Mouse (Mus musculus): ENCODE results near the gene Fhad1. TPM values are rescaled to one million over a fixed set of nuclear protein-coding genes. Genes with fewer than 3 reads are reported as not detected.
A peak's percentile ranks its signal among the peaks of the same experiment; 100 is the strongest.

Gene Fhad1
- polyA plus RNA-seq, 1 experiment: 0.29 TPM

GRCm38 (mm10) chr4:141900421-141900820, 114.5 kb downstream of the Fhad1 start:
- Histone ChIP-seq H3K9me3 (no peaks in the 10 kb centered on the region), H3K27me3 (replicated peaks) (peaks cover 89% of the 10 kb centered on the region), H3K4me1 (peaks cover 13% of the 10 kb centered on the region), H3K36me3 (replicated peaks; ENCODE audit: low read length) (no peaks in the 10 kb centered on the region), H3K4me3 (replicated peaks) (no peak overlapping the region)
- no peak for TF ChIP-seq GATA1 (IDR thresholded peaks at IDR 0.05; ENCODE audit: borderline replicate concordance, low read length)
- TF ChIP-seq FLI1 (IDR thresholded peaks at IDR 0.05; ENCODE audit: low read length): no peak

GRCm38 (mm10) chr4:141899936-141900335, 114.9 kb downstream of the Fhad1 start:
- Histone ChIP-seq H3K27me3 (replicated peaks) (peaks cover 88% of the 10 kb centered on the region), H3K36me3 (replicated peaks; ENCODE audit: low read length) (no peaks in the 10 kb centered on the region), H3K9me3 (no peaks in the 10 kb centered on the region), H3K4me1 (peaks cover 15% of the 10 kb centered on the region), H3K4me3 (replicated peaks) (no peak overlapping the region)
- TF ChIP-seq FLI1 (IDR thresholded peaks at IDR 0.05; ENCODE audit: low read length) (no peak), GATA1 (IDR thresholded peaks at IDR 0.05; ENCODE audit: borderline replicate concordance, low read length) (no peak)

GRCm38 (mm10) chr4:141898905-141899304, 116.0 kb downstream of the Fhad1 start:
- H3K36me3 ChIP-seq (replicated peaks; ENCODE audit: low read length): no peaks in the 10 kb centered on the region
- H3K4me1 ChIP-seq: peaks cover 15% of the 10 kb centered on the region
- TF ChIP-seq GATA1 (IDR thresholded peaks at IDR 0.05; ENCODE audit: borderline replicate concordance, low read length) (no peak), FLI1 (IDR thresholded peaks at IDR 0.05; ENCODE audit: low read length) (no peak)
- no peaks in the 10 kb centered on the region for H3K9me3 ChIP-seq
- H3K4me3 ChIP-seq (replicated peaks): no peak overlapping the region
- peaks cover 88% of the 10 kb centered on the region for H3K27me3 ChIP-seq (replicated peaks)

- Histone ChIP-seq H3K27me3 (replicated peaks) (peaks cover 88% of the 10 kb centered on the region), H3K9me3 (no peaks in the 10 kb centered on the region), H3K4me3 (replicated peaks) (no peak overlapping the region), H3K36me3 (replicated peaks; ENCODE audit: low read length) (no peaks in the 10 kb centered on the region), H3K4me1 (peaks cover 15% of the 10 kb centered on the region)
- TF ChIP-seq FLI1 (IDR thresholded peaks at IDR 0.05; ENCODE audit: low read length): no peak
Observed at GRCm38 (mm10) chr4:141897838-141898237, 117.0 kb downstream of the Fhad1 start.

GRCm38 (mm10) chr4:141897225-141897624, 117.7 kb downstream of the Fhad1 start:
- no peak for TF ChIP-seq GATA1 (IDR thresholded peaks at IDR 0.05; ENCODE audit: borderline replicate concordance, low read length)
- TF ChIP-seq FLI1 (IDR thresholded peaks at IDR 0.05; ENCODE audit: low read length): no peak
- Histone ChIP-seq H3K4me3 (replicated peaks) (no peak overlapping the region), H3K27me3 (replicated peaks) (peaks cover 88% of the 10 kb centered on the region), H3K4me1 (peaks cover 15% of the 10 kb centered on the region), H3K9me3 (no peaks in the 10 kb centered on the region), H3K36me3 (replicated peaks; ENCODE audit: low read length) (no peaks in the 10 kb centered on the region)

- no peak for TF ChIP-seq GATA1 (IDR thresholded peaks at IDR 0.05; ENCODE audit: borderline replicate concordance, low read length)
- no peak for TF ChIP-seq FLI1 (IDR thresholded peaks at IDR 0.05; ENCODE audit: low read length)
- no peaks in the 10 kb centered on the region for H3K36me3 ChIP-seq (replicated peaks; ENCODE audit: low read length)
- H3K27me3 ChIP-seq (replicated peaks): peaks cover 89% of the 10 kb centered on the region
- peak overlapping the region; percentile 10 for H3K4me3 ChIP-seq (replicated peaks)
- peaks cover 15% of the 10 kb centered on the region for H3K4me1 ChIP-seq
- no peaks in the 10 kb centered on the region for H3K9me3 ChIP-seq
Observed at GRCm38 (mm10) chr4:141895772-141896171, 119.1 kb downstream of the Fhad1 start.

GRCm38 (mm10) chr4:141893157-141893784, 121.6 kb downstream of the Fhad1 start:
- H3K36me3 ChIP-seq (replicated peaks; ENCODE audit: low read length): no peaks in the 10 kb centered on the region
- peaks cover 15% of the 10 kb centered on the region for H3K4me1 ChIP-seq
- TF ChIP-seq FLI1 (IDR thresholded peaks at IDR 0.05; ENCODE audit: low read length) (no peak), GATA1 (IDR thresholded peaks at IDR 0.05; ENCODE audit: borderline replicate concordance, low read length) (no peak)
- H3K27me3 ChIP-seq (replicated peaks): peaks cover 76% of the 10 kb centered on the region
- peaks cover 3% of the 10 kb centered on the region for H3K9me3 ChIP-seq
- no peak overlapping the region for H3K4me3 ChIP-seq (replicated peaks)

- H3K4me1 ChIP-seq: peaks cover 25% of the 10 kb centered on the region
- no peak overlapping the region for H3K4me3 ChIP-seq (replicated peaks)
- peaks cover 3% of the 10 kb centered on the region for H3K9me3 ChIP-seq
- H3K36me3 ChIP-seq (replicated peaks; ENCODE audit: low read length): no peaks in the 10 kb centered on the region
- H3K27me3 ChIP-seq (replicated peaks): peaks cover 68% of the 10 kb centered on the region
- no peak for TF ChIP-seq GATA1 (IDR thresholded peaks at IDR 0.05; ENCODE audit: borderline replicate concordance, low read length)
- TF ChIP-seq FLI1 (IDR thresholded peaks at IDR 0.05; ENCODE audit: low read length): no peak
Observed at GRCm38 (mm10) chr4:141886385-141886968, 128.4 kb downstream of the Fhad1 start.

- Histone ChIP-seq H3K4me1 (peaks cover 25% of the 10 kb centered on the region), H3K4me3 (replicated peaks) (peak overlapping the region; percentile 17), H3K36me3 (replicated peaks; ENCODE audit: low read length) (no peaks in the 10 kb centered on the region), H3K9me3 (peaks cover 3% of the 10 kb centered on the region), H3K27me3 (replicated peaks) (peaks cover 67% of the 10 kb centered on the region)
- TF ChIP-seq FLI1 (IDR thresholded peaks at IDR 0.05; ENCODE audit: low read length) (no peak), GATA1 (IDR thresholded peaks at IDR 0.05; ENCODE audit: borderline replicate concordance, low read length) (no peak)
Observed at GRCm38 (mm10) chr4:141885451-141885850, 129.4 kb downstream of the Fhad1 start.

GRCm38 (mm10) chr4:141882858-141883257, 132.0 kb downstream of the Fhad1 start:
- Histone ChIP-seq H3K36me3 (replicated peaks; ENCODE audit: low read length) (no peaks in the 10 kb centered on the region), H3K4me1 (peaks cover 25% of the 10 kb centered on the region), H3K27me3 (replicated peaks) (peaks cover 69% of the 10 kb centered on the region), H3K9me3 (no peaks in the 10 kb centered on the region), H3K4me3 (replicated peaks) (no peak overlapping the region)
- TF ChIP-seq FLI1 (IDR thresholded peaks at IDR 0.05; ENCODE audit: low read length): no peak
- no peak for TF ChIP-seq GATA1 (IDR thresholded peaks at IDR 0.05; ENCODE audit: borderline replicate concordance, low read length)
